Mouse (Mus musculus): ENCODE measurements around the gene Lifr.

- TF ChIP-seq CTCF (IDR thresholded peaks at IDR 0.05; ENCODE audit: low read depth, low read length) (no peak), POLR2A (IDR thresholded peaks at IDR 0.05; ENCODE audit: borderline replicate concordance, low read depth, low read length) (no peak)
These were observed 116.9 kb downstream of the Lifr start for GRCm38 (mm10) chr15:7207292-7207691.

All from bone marrow macrophage, adult 2 months (primary cell).